Comparison of ENCODE assay signal across 4 mouse cellular contexts in genomic region chr19:33568551-33568950, GRCm38 (mm10).
DNase-seq lines count a peak whose midpoint lies in the region; TF ChIP-seq lines count a peak whose summit lies in the region.
"Not testable (repeated sequence)": the region's sequence is repeated elsewhere in the genome, so short reads cannot be mapped to it uniquely, and the experiment has no call there.

No protein-coding gene starts in this region.

- not testable (repeated sequence) for H3K27me3 ChIP-seq in E14TG2a.4 (ENCODE audit: insufficient read depth, low read length)

- not testable (repeated sequence) for H3K4me1 ChIP-seq in E14TG2a.4 (replicated peaks; ENCODE audit: low read depth, low read length)

- peak; percentile 34; the same call in 1 of the 2 replicates for TF ChIP-seq CTCF in E14TG2a.4 (conservative IDR thresholded peaks at IDR 0.05; ENCODE audit: low read length)

- not testable (repeated sequence) for H3K4me3 ChIP-seq in E14TG2a.4 (replicated peaks; ENCODE audit: low read length)

- not testable (repeated sequence) for H3K9me3 ChIP-seq in E14TG2a.4 (ENCODE audit: low read length)

- DNase-seq in ES-CJ7 (ENCODE audit: low read depth, low spot score) (peak; percentile 45), R1 (ENCODE audit: low read depth, low spot score) (peak; percentile 56)
- DNase-seq in heart, adult 11 months, result peak; percentile 79

- not testable (repeated sequence) for H3K36me3 ChIP-seq in E14TG2a.4 (ENCODE audit: insufficient read depth, low read length)
